Mouse (Mus musculus) heart, embryonic 14.5 days (tissue): ENCODE measurements around the gene Stxbp6. TPM values are rescaled to one million over a fixed set of nuclear protein-coding genes. Genes with fewer than 3 reads are reported as not detected.

Source experiments
- ATAC-seq: fragments of 200-750 bp; cut with Nextera tagmentation; 2 replicates; pipeline ENCODE4 v1.8.0; 2017; ENCODE audit warnings: low read depth, moderate TSS enrichment; ENCODE audit not compliant: insufficient number of reproducible peaks, insufficient read depth, low FRiP score
- H3K27ac ChIP-seq, 2 experiments: fragments of 200-500 bp in 1 of 2; fragments of 300-500 bp in 1 of 2; sonication (generic) in 1 of 2; replicated peaks in 1 of 2; 2 replicates each; pipeline ENCODE4 v1.5.1; 2012 to 2014; ENCODE audit warnings: low read depth in 2 of 2, low read length in 2 of 2, control low read depth in 1 of 2, mild to moderate bottlenecking in 1 of 2, mixed read lengths in 1 of 2; ENCODE audit not compliant: control insufficient read depth in 1 of 2, insufficient read depth in 1 of 2
- H3K27me3 ChIP-seq: fragments of 300-500 bp; sonication (generic); 2 replicates; pipeline ENCODE4 v1.6.1; 2014; ENCODE audit warnings: mild to moderate bottlenecking, low read length, control low read depth; ENCODE audit not compliant: control insufficient read depth, insufficient read depth
- H3K36me3 ChIP-seq: fragments of 300-500 bp; sonication (generic); 2 replicates; pipeline ENCODE4 v1.6.1; 2014; ENCODE audit warnings: mild to moderate bottlenecking, control low read depth, low read length, mixed read lengths; ENCODE audit not compliant: control insufficient read depth, insufficient read depth
- H3K4me1 ChIP-seq, 2 experiments: fragments of 200-500 bp in 1 of 2; fragments of 300-500 bp in 1 of 2; sonication (generic) in 1 of 2; 2 replicates each; pipeline ENCODE4 v1.6.1; 2012 to 2014; ENCODE audit warnings: low read length in 2 of 2, control low read depth in 1 of 2, mixed read lengths in 1 of 2; ENCODE audit not compliant: control insufficient read depth in 2 of 2, insufficient read depth in 2 of 2
- H3K4me2 ChIP-seq: fragments of 300-500 bp; sonication (generic); 2 replicates; pipeline ENCODE4 v1.6.1; 2014; ENCODE audit warnings: mild to moderate bottlenecking, low read length
- H3K4me3 ChIP-seq, 2 experiments: fragments of 200-500 bp in 1 of 2; fragments of 300-500 bp in 1 of 2; sonication (generic) in 1 of 2; 2 replicates each; pipeline ENCODE4 v1.5.1; 2012 to 2014; ENCODE audit warnings: low read length in 2 of 2, mild to moderate bottlenecking in 2 of 2, control low read depth in 1 of 2, low read depth in 1 of 2, moderate library complexity in 1 of 2; ENCODE audit not compliant: control insufficient read depth in 1 of 2, insufficient read depth in 1 of 2
- H3K9ac ChIP-seq: fragments of 300-500 bp; sonication (generic); 2 replicates; pipeline ENCODE4 v1.6.1; 2014; ENCODE audit warnings: mild to moderate bottlenecking, low read length
- H3K9me3 ChIP-seq: fragments of 300-500 bp; sonication (generic); 2 replicates; pipeline ENCODE4 v1.6.1; 2016; ENCODE audit warnings: low read length, control low read depth; ENCODE audit not compliant: control insufficient read depth
- WGBS: fragments of 180-500 bp; shearing (Covaris S2); extraction: QIAGEN DNeasy Blood & Tissue Kit; methylation state at CpG from one replicate; pipeline ENCODE4 v1.1.7; 2014; 5-methylcytosine and 5-hydroxymethylcytosine counted together
- polyA plus RNA-seq: library from polyadenylated mRNA; unstranded; fragments of >200 nt; fragmentation: Nextera tagmentation; extraction: Ambion mirVana; gene quantifications from 2 replicates; pipeline ENCODE4 v1.2.1, GENCODE M21; 2014

Stxbp6 gene
- polyA plus RNA-seq, 1 experiment from 2014 or later = 15.5 TPM

DNA sequence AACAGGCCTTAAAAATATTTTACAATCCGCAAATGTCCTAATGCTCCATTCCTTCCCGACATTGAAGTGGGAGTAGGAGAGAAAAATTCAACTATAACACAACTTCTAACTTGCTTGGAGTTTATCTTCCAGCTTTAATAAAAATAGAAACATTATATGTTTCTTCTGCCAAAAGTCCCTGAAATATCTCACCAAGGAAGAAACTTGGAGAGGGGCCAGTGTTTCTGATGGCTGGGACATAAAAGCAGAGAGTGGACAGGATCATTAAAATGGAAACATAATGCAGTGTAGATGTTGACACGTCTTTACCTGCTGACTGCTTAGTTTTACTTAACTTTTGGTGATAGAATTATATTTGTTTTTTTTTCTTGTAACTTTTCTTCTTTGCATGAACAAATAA is 99.2 kb downstream of the Stxbp6 start:
- Histone ChIP-seq H3K9ac (no peak overlapping the region), H3K4me3 (no peak overlapping the region), H3K4me2 (0 out of 2 replicates have a peak overlapping the region, but pooled peaks have one; percentile 17), H3K9me3 (no peaks in the 10 kb centered on the region), H3K27ac (peak overlapping the region; percentile 56 to 80; a peak in 3 of 4 replicates), H3K4me1 (peaks cover 2 to 28% of the 10 kb centered on the region in 2 experiments), H3K36me3 (no peaks in the 10 kb centered on the region), H3K27me3 (no peaks in the 10 kb centered on the region)
- WGBS = 31% methylated on average over 3 of the region's 3 CpGs
- no peak for ATAC-seq

DNA sequence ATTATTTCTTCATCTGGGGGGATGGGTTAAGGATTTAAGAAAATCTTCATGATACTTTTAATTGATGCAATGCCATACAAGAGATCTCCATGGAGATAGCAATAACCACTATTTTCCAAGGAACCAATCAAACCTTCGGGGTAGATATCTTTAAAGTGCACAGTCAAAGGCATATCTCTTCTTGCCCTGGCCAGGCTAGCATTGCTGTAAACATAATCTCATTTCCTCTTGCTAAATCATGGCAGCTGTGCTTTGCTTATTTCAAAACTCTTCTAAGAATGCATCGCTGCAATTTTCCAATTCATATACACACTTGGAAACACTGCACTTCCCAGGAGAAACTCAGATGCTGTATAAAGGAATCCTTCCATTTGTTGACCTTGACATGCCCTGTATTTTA is 103.0 kb downstream of the Stxbp6 start:
- WGBS = 69% methylated on average over 2 of the region's 2 CpGs
- H3K4me1 ChIP-seq = peaks cover 0 to 10% of the 10 kb centered on the region in 2 experiments; a peak in 1 of 4 replicates
- H3K9me3 ChIP-seq = no peaks in the 10 kb centered on the region
- ATAC-seq = no peak
- H3K4me3 ChIP-seq = no peak overlapping the region
- H3K9ac ChIP-seq = no peak overlapping the region
- no peak overlapping the region for H3K4me2 ChIP-seq
- no peaks in the 10 kb centered on the region for H3K36me3 ChIP-seq
- no peak overlapping the region for H3K27ac ChIP-seq
- no peaks in the 10 kb centered on the region for H3K27me3 ChIP-seq

DNA sequence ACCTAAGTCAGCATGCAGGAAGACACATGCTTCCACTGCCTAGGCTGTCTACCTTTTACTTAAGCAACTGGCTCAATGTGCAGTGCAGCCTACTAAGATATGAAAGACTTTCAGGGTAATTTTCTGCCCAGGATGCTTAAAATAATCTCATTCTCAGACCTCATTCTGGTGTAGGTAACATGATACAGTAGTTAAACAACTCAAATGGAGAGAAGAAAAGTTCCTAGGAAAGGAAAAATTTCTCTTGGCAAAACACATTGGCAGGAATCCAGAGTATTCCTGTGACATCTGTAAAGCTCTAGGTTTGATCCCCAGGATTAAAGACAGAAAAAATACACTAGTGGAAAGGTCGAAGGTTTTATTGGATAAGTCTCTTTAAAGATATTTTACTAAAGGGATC is 107.1 kb downstream of the Stxbp6 start:
- Histone ChIP-seq H3K27me3 (no peaks in the 10 kb centered on the region), H3K9ac (no peak overlapping the region), H3K4me3 (no peak overlapping the region), H3K4me1 (no peaks in the 10 kb centered on the region), H3K36me3 (no peaks in the 10 kb centered on the region), H3K4me2 (no peak overlapping the region), H3K9me3 (no peaks in the 10 kb centered on the region), H3K27ac (no peak overlapping the region)
- 63% methylated on average over 1 of the region's 1 CpGs for WGBS
- no peak for ATAC-seq

DNA sequence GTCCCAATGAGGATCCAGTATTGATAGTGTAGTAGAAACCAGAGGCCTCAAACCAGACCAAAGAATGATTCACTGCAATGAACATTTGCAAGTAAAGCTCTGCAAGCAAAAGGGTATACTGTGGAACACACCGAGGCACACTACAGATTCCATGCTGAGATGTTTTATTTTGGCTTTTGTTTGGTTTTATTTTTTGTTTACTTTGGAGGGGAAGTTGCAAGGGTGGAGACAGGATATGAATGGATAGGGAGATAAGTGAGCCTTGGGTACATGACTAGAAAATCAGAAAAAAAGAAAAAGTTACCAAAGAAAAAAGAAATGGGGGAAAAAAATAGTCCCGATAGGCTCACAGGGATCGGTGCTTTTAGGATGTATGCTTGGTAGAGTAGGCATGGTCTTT is 117.0 kb downstream of the Stxbp6 start:
- WGBS = 80% methylated on average over 3 of the region's 3 CpGs
- H3K27ac ChIP-seq = no peak overlapping the region
- no peaks in the 10 kb centered on the region for H3K9me3 ChIP-seq
- no peaks in the 10 kb centered on the region for H3K36me3 ChIP-seq
- no peaks in the 10 kb centered on the region for H3K27me3 ChIP-seq
- no peak overlapping the region for H3K4me2 ChIP-seq
- no peak for ATAC-seq
- H3K9ac ChIP-seq = no peak overlapping the region
- no peak overlapping the region for H3K4me3 ChIP-seq
- H3K4me1 ChIP-seq = no peaks in the 10 kb centered on the region

DNA sequence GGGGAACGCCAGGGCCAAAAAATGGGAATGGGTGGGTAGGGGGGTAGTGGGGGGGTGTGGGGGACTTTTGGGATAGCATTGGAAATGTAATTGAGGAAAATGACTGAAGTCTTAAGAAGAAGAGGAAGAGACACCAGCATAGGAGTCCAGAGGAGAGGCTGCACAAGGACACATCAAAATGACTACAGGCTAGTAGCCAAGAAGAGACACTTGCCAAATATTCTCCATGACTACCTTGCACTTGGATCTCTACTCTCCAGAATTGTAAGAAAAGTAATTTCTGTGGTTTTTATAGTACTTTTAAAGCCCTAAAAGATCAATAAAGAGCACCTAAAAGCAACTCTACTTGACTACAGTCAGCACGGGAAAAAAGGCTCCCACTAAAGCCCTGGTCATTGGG is 121.4 kb downstream of the Stxbp6 start:
- no peak overlapping the region for H3K4me2 ChIP-seq

DNA sequence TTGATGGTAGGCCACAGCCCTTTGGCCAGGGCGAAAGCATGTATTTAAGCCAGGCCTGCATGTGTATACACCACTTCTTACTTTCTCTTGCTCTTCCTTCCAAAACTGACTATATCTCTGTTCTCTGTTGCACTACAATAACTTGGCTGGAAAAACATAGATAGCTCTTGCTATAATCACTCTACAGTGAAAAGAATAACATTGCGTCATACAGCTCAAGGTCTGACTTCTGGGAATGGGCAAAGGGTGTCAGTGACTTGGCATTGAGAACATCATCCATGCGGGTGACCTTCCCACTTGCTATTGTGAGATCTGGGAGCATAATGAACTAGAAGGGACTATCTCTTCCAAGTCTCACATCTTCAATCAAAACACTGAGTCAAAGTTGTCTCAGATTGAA is 122.4 kb downstream of the Stxbp6 start:
- no peak overlapping the region; a peak in 1 of 4 replicates for H3K27ac ChIP-seq
- ATAC-seq = peak; percentile 54; the same call in 1 of the 2 replicates
- WGBS = 64% methylated on average over 3 of the region's 3 CpGs
- H3K4me3 ChIP-seq = no peak overlapping the region
- no peak overlapping the region for H3K4me2 ChIP-seq
- H3K9me3 ChIP-seq = no peaks in the 10 kb centered on the region
- H3K9ac ChIP-seq = no peak overlapping the region
- no peaks in the 10 kb centered on the region for H3K4me1 ChIP-seq
- H3K27me3 ChIP-seq = no peaks in the 10 kb centered on the region
- no peaks in the 10 kb centered on the region for H3K36me3 ChIP-seq

More for the DNA sequence above, 121.4 kb downstream of the Stxbp6 start:
- Histone ChIP-seq H3K9ac (no peak overlapping the region), H3K4me1 (no peaks in the 10 kb centered on the region), H3K9me3 (no peaks in the 10 kb centered on the region), H3K27me3 (no peaks in the 10 kb centered on the region), H3K4me3 (no peak overlapping the region), H3K36me3 (no peaks in the 10 kb centered on the region), H3K27ac (no peak overlapping the region)
- 87% methylated on average over 2 of the region's 2 CpGs for WGBS
- ATAC-seq = no peak

DNA sequence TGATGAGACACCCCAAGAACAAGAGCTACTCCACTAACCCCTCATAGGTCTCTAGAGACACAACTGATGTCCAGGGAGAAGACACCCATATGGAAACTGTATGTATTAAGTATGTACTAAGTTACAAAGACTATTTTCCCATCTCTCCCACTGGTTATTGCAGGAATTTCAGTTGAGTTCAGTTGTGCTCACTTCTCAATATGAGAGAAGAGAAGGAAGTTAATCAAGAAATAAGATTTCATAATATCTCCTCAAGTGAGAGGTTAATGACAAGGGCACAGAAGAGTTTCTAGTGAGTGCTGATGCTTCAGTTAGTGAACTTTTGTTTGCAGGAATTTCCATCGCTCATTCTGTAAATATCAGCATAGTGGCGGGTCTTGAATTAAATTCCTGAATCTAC is 124.0 kb downstream of the Stxbp6 start:
- H3K27ac ChIP-seq = no peak overlapping the region
- no peaks in the 10 kb centered on the region for H3K27me3 ChIP-seq
- no peaks in the 10 kb centered on the region for H3K36me3 ChIP-seq
- ATAC-seq = no peak
- H3K4me1 ChIP-seq = no peaks in the 10 kb centered on the region
- WGBS = 93% methylated on average over 2 of the region's 2 CpGs
- no peak overlapping the region for H3K9ac ChIP-seq
- H3K4me2 ChIP-seq = no peak overlapping the region
- no peak overlapping the region for H3K4me3 ChIP-seq
- no peaks in the 10 kb centered on the region for H3K9me3 ChIP-seq

DNA sequence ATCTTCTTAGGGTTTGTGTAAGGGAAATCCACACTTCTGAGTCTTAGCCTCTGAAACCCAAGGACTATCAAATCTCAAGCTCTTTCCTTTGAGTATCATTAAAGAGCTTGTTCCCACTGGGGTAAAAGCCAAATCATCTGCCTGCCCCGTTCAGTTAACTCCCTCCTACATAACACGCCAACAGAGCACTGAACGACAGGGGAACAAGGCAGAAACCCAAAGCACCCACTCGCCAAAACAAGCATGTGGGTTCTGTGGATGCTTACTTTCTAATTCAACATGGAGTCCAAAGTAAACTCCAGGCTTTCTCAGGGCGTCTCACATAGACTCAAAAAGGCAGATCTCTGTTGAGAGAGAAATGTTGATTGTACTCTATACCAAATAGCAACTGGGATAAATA is 126.7 kb downstream of the Stxbp6 start:
- no peak overlapping the region for H3K9ac ChIP-seq
- no peaks in the 10 kb centered on the region for H3K4me1 ChIP-seq
- no peaks in the 10 kb centered on the region for H3K36me3 ChIP-seq
- ATAC-seq = no peak
- no peaks in the 10 kb centered on the region for H3K27me3 ChIP-seq
- 82% methylated on average over 5 of the region's 5 CpGs for WGBS
- H3K4me3 ChIP-seq = no peak overlapping the region
- no peak overlapping the region for H3K27ac ChIP-seq
- no peaks in the 10 kb centered on the region for H3K9me3 ChIP-seq
- H3K4me2 ChIP-seq = no peak overlapping the region
